Mouse (Mus musculus) cerebellum, postnatal 36 days (tissue): Measurements from ENCODE around the gene Rims3.

Experiments used
- DNase-seq, 2 experiments: peaks; one replicate each; pipeline ENCODE4 v3.0.0; 2021 to 2022; ENCODE audit warnings: mixed read lengths in 2 of 2

Rims3 gene

GRCm38 (mm10) chr4:120854588-120855319 is at the start of gene Rims3:
Rims3 (plus strand) TSS chr4:120854816.
- peak; percentile 75 to 83 for DNase-seq

- DNase-seq, result no peak
Observed at GRCm38 (mm10) chr4:120805816-120806215, 48.8 kb upstream of the Rims3 start.

GRCm38 (mm10) chr4:120813762-120814161 is 40.9 kb upstream of the Rims3 start:
- DNase-seq, result no peak

GRCm38 (mm10) chr4:120814171-120814570 is 40.4 kb upstream of the Rims3 start:
- DNase-seq, result peak in 1 of 2 experiments; percentile 16

- DNase-seq, result no peak
Observed at GRCm38 (mm10) chr4:120815163-120815562, 39.5 kb upstream of the Rims3 start.

- peak; percentile 70 to 78 for DNase-seq
Observed at GRCm38 (mm10) chr4:120815622-120816334, 38.8 kb upstream of the Rims3 start.

- DNase-seq, result no peak
Observed at GRCm38 (mm10) chr4:120817002-120817774, 37.4 kb upstream of the Rims3 start.

GRCm38 (mm10) chr4:120817951-120818350 is 36.7 kb upstream of the Rims3 start:
- DNase-seq, result no peak

GRCm38 (mm10) chr4:120819296-120819695 is 35.3 kb upstream of the Rims3 start:
- no peak for DNase-seq

- DNase-seq, result no peak
Observed at GRCm38 (mm10) chr4:120819871-120820270, 34.7 kb upstream of the Rims3 start.

- no peak for DNase-seq
Observed at GRCm38 (mm10) chr4:120822191-120822911, 32.3 kb upstream of the Rims3 start.

- DNase-seq, result peak; percentile 97 to 99
Observed at GRCm38 (mm10) chr4:120825100-120825553, 29.5 kb upstream of the Rims3 start.

GRCm38 (mm10) chr4:120825577-120826326 is 28.9 kb upstream of the Rims3 start:
- DNase-seq, result peak; percentile 97 to 99

GRCm38 (mm10) chr4:120826418-120826817 is 28.2 kb upstream of the Rims3 start:
- DNase-seq, result no peak

GRCm38 (mm10) chr4:120830767-120831166 is 23.8 kb upstream of the Rims3 start:
- no peak for DNase-seq

GRCm38 (mm10) chr4:120831472-120831871 is 23.1 kb upstream of the Rims3 start, which contains the start of gene Nfyc:
Nfyc (minus strand) TSS chr4:120831572.
- no peak for DNase-seq

- no peak for DNase-seq
Observed at GRCm38 (mm10) chr4:120841342-120841741, 13.3 kb upstream of the Rims3 start.

- DNase-seq, result no peak
Observed at GRCm38 (mm10) chr4:120844423-120845082, 10.1 kb upstream of the Rims3 start.

- DNase-seq, result no peak
Observed at GRCm38 (mm10) chr4:120845098-120845497, 9.5 kb upstream of the Rims3 start.

- DNase-seq, result peak in 1 of 2 experiments; percentile 9
Observed at GRCm38 (mm10) chr4:120848909-120849308, 5.7 kb upstream of the Rims3 start.

GRCm38 (mm10) chr4:120849451-120849850 is 5.2 kb upstream of the Rims3 start:
- DNase-seq, result peak; percentile 57 to 60
